Mouse (Mus musculus): ENCODE measurements around the gene Gm17660. TPM values are rescaled to one million over a fixed set of nuclear protein-coding genes. Genes with fewer than 3 reads are reported as not detected.

The Gm17660 gene
- polyA plus RNA-seq (2015; fragmentation: Nextera tagmentation; extraction: Ambion mirVana), result 0.63 TPM in 1 of 2 replicates, not detected in the other

GRCm38 (mm10) chr5:104077508-104077907 is at the start of gene Gm17660:
Gm17660 (minus strand) TSS chr5:104077608.
- no peak within 1 kb of the TSS for H3K27ac ChIP-seq
- H3K4me3 ChIP-seq, result no peak within 1 kb of the TSS
- peaks cover 3% of the 10 kb centered on the region; the same call in 1 of the 2 replicates for H3K4me1 ChIP-seq
- H3K4me2 ChIP-seq, result no peak within 1 kb of the TSS
- 97% methylated on average over 7 of the region's 7 CpGs for WGBS
- 0 out of 2 replicates have a peak, but pooled peaks cover 3% of the 10 kb centered on the region for H3K27me3 ChIP-seq (replicated peaks)
- no peak within 1 kb of the TSS for H3K9ac ChIP-seq
- no peaks in the 10 kb centered on the region for H3K36me3 ChIP-seq (replicated peaks)
- H3K9me3 ChIP-seq, result no peaks in the 10 kb centered on the region
- no peak for ATAC-seq (replicated peaks)

- Histone ChIP-seq H3K4me3 (no peak overlapping the region), H3K9me3 (no peaks in the 10 kb centered on the region), H3K4me1 (no peaks in the 10 kb centered on the region), H3K4me2 (no peak overlapping the region), H3K27me3 (replicated peaks) (no peaks in the 10 kb centered on the region), H3K36me3 (replicated peaks) (no peaks in the 10 kb centered on the region), H3K9ac (no peak overlapping the region), H3K27ac (no peak overlapping the region)
- no peak for ATAC-seq (replicated peaks)
- WGBS, result 80% methylated on average over 12 of the region's 12 CpGs
Measured at GRCm38 (mm10) chr5:104126561-104127320, 49.3 kb upstream of the Gm17660 start.

GRCm38 (mm10) chr5:104124016-104124658 is 46.7 kb upstream of the Gm17660 start:
- no peaks in the 10 kb centered on the region for H3K9me3 ChIP-seq
- H3K27ac ChIP-seq, result no peak overlapping the region
- WGBS, result 94% methylated on average over 6 of the region's 6 CpGs
- H3K36me3 ChIP-seq (replicated peaks), result no peaks in the 10 kb centered on the region
- no peaks in the 10 kb centered on the region for H3K27me3 ChIP-seq (replicated peaks)
- H3K4me2 ChIP-seq, result no peak overlapping the region
- H3K4me3 ChIP-seq, result no peak overlapping the region
- no peak overlapping the region for H3K9ac ChIP-seq
- no peak for ATAC-seq (replicated peaks)
- no peaks in the 10 kb centered on the region for H3K4me1 ChIP-seq

GRCm38 (mm10) chr5:104115890-104116289 is 38.5 kb upstream of the Gm17660 start:
- H3K4me2 ChIP-seq, result no peak overlapping the region
- peaks cover 26% of the 10 kb centered on the region for H3K4me1 ChIP-seq
- no peak for ATAC-seq (replicated peaks)
- H3K9ac ChIP-seq, result no peak overlapping the region
- H3K27ac ChIP-seq, result peak overlapping the region; percentile 65; the same call in 1 of the 2 replicates
- no peaks in the 10 kb centered on the region for H3K9me3 ChIP-seq
- H3K36me3 ChIP-seq (replicated peaks), result no peaks in the 10 kb centered on the region
- no peak overlapping the region for H3K4me3 ChIP-seq
- H3K27me3 ChIP-seq (replicated peaks), result no peaks in the 10 kb centered on the region
- WGBS, result 82% methylated on average over 4 of the region's 4 CpGs

- peaks cover 33% of the 10 kb centered on the region for H3K4me1 ChIP-seq
- H3K4me3 ChIP-seq, result no peak overlapping the region
- peak; percentile 28 for ATAC-seq (replicated peaks)
- no peaks in the 10 kb centered on the region for H3K36me3 ChIP-seq (replicated peaks)
- no peak overlapping the region for H3K9ac ChIP-seq
- WGBS, result 30% methylated on average over 14 of the region's 14 CpGs
- H3K27me3 ChIP-seq (replicated peaks), result no peaks in the 10 kb centered on the region
- no peak overlapping the region for H3K4me2 ChIP-seq
- H3K9me3 ChIP-seq, result no peaks in the 10 kb centered on the region
- H3K27ac ChIP-seq, result peak overlapping the region; percentile 65
Measured at GRCm38 (mm10) chr5:104115118-104115517, 37.7 kb upstream of the Gm17660 start.

GRCm38 (mm10) chr5:104113491-104114172 is 36.2 kb upstream of the Gm17660 start, which contains the start of gene Sparcl1:
Sparcl1 (minus strand) TSS chr5:104113733.
- Histone ChIP-seq H3K9me3 (no peaks in the 10 kb centered on the region), H3K27ac (peak within 1 kb of the TSS; percentile 75), H3K36me3 (replicated peaks) (no peaks in the 10 kb centered on the region), H3K9ac (peak within 1 kb of the TSS; percentile 44; the same call in 1 of the 2 replicates), H3K27me3 (replicated peaks) (no peaks in the 10 kb centered on the region), H3K4me3 (peak within 1 kb of the TSS; percentile 19), H3K4me1 (peaks cover 48% of the 10 kb centered on the region), H3K4me2 (peak within 1 kb of the TSS; percentile 31)
- WGBS, result 12% methylated on average over 15 of the region's 15 CpGs
- no peak for ATAC-seq (replicated peaks)

- Histone ChIP-seq H3K4me2 (peak overlapping the region; percentile 15), H3K27ac (peak overlapping the region; percentile 75), H3K27me3 (replicated peaks) (no peaks in the 10 kb centered on the region), H3K4me3 (peak overlapping the region; percentile 19), H3K4me1 (peaks cover 55% of the 10 kb centered on the region), H3K9me3 (no peaks in the 10 kb centered on the region), H3K9ac (no peak overlapping the region), H3K36me3 (replicated peaks) (no peaks in the 10 kb centered on the region)
- 34% methylated on average over 5 of the region's 5 CpGs for WGBS
- no peak for ATAC-seq (replicated peaks)
Measured at GRCm38 (mm10) chr5:104112511-104112910, 35.1 kb upstream of the Gm17660 start.

GRCm38 (mm10) chr5:104112016-104112415 is 34.6 kb upstream of the Gm17660 start:
- Histone ChIP-seq H3K27me3 (replicated peaks) (peaks cover under 1% of the 10 kb centered on the region; the same call in 1 of the 2 replicates), H3K4me2 (peak overlapping the region; percentile 15), H3K27ac (peak overlapping the region; percentile 75), H3K4me3 (peak overlapping the region; percentile 19; the same call in 1 of the 2 replicates), H3K9ac (no peak overlapping the region), H3K4me1 (peaks cover 55% of the 10 kb centered on the region), H3K9me3 (no peaks in the 10 kb centered on the region), H3K36me3 (replicated peaks) (no peaks in the 10 kb centered on the region)
- WGBS, result 25% methylated on average over 9 of the region's 9 CpGs
- ATAC-seq (replicated peaks), result no peak

GRCm38 (mm10) chr5:104110171-104110920 is 32.9 kb upstream of the Gm17660 start:
- peak; percentile 79 for ATAC-seq (replicated peaks)
- no peak overlapping the region for H3K4me3 ChIP-seq
- H3K27me3 ChIP-seq (replicated peaks), result peaks cover 5% of the 10 kb centered on the region; the same call in 1 of the 2 replicates
- no peak overlapping the region for H3K9ac ChIP-seq
- peak overlapping the region; percentile 45 for H3K4me2 ChIP-seq
- no peaks in the 10 kb centered on the region for H3K36me3 ChIP-seq (replicated peaks)
- H3K4me1 ChIP-seq, result peaks cover 55% of the 10 kb centered on the region
- 6% methylated on average over 9 of the region's 9 CpGs for WGBS
- no peaks in the 10 kb centered on the region for H3K9me3 ChIP-seq
- H3K27ac ChIP-seq, result peak overlapping the region; percentile 75

GRCm38 (mm10) chr5:104109516-104109915 is 32.1 kb upstream of the Gm17660 start:
- peaks cover 5% of the 10 kb centered on the region; the same call in 1 of the 2 replicates for H3K27me3 ChIP-seq (replicated peaks)
- H3K4me3 ChIP-seq, result peak overlapping the region; percentile 23; the same call in 1 of the 2 replicates
- no peak overlapping the region for H3K9ac ChIP-seq
- ATAC-seq (replicated peaks), result 0 out of 2 replicates have a peak, but pooled peaks have one; percentile 27
- H3K4me1 ChIP-seq, result peaks cover 50% of the 10 kb centered on the region
- H3K4me2 ChIP-seq, result peak overlapping the region; percentile 45
- no peaks in the 10 kb centered on the region for H3K9me3 ChIP-seq
- H3K27ac ChIP-seq, result peak overlapping the region; percentile 75
- WGBS, result 19% methylated on average over 3 of the region's 3 CpGs
- H3K36me3 ChIP-seq (replicated peaks), result no peaks in the 10 kb centered on the region

- H3K27me3 ChIP-seq (replicated peaks), result peaks cover 5% of the 10 kb centered on the region; the same call in 1 of the 2 replicates
- H3K36me3 ChIP-seq (replicated peaks), result no peaks in the 10 kb centered on the region
- H3K4me1 ChIP-seq, result peaks cover 46% of the 10 kb centered on the region
- peak; percentile 62 for ATAC-seq (replicated peaks)
- H3K27ac ChIP-seq, result peak overlapping the region; percentile 75
- H3K9ac ChIP-seq, result 0 out of 2 replicates have a peak overlapping the region, but pooled peaks have one; percentile 24
- no peaks in the 10 kb centered on the region for H3K9me3 ChIP-seq
- peak overlapping the region; percentile 23 for H3K4me3 ChIP-seq
- H3K4me2 ChIP-seq, result peak overlapping the region; percentile 45
- WGBS, result 7% methylated on average over 18 of the region's 18 CpGs
Measured at GRCm38 (mm10) chr5:104108879-104109369, 31.5 kb upstream of the Gm17660 start.

All from midbrain, embryonic 15.5 days (tissue).